Mouse (Mus musculus): ENCODE measurements around the gene Cds2. TPM values are rescaled to one million over a fixed set of nuclear protein-coding genes. Genes with fewer than 3 reads are reported as not detected.

Gene Cds2
- polyA plus RNA-seq, 1 experiment from 2014 or later = 41.8 TPM

DNA sequence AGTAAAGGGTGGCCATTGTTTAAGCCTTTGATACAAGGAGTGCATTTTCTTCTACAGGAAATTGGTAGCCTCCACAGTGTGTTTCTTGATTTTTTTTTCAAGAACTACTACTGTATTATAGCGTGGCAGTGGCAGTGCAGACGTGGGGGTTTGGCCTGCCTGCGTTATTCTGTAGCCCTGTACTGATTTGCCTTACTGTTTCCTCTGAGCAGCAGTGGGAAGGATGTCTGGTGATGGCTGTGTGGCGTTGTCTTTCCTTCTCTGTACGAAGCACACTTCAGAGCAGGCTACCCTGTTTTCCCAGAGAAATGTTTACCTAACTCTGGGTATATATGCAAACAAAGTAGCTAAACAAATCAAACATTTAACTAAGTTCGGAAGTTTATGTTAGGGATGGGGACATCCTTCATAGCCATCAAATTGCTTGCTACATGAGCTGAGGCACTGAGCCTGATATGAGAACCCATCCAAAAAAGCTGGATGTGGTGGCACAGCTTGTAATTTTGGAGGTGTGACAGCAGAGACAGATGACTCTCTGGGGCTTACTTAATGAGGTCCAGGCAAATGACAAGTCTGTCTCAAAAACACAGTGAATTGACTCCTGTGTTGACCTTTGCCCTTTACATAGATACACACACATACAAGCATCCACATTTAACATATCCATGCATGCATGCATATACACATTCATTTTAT lies 9.9 kb downstream of the Cds2 start:
- Histone ChIP-seq H3K9me3 (no peaks in the 10 kb centered on the region), H3K4me3 (no peak overlapping the region), H3K36me3 (replicated peaks) (no peaks in the 10 kb centered on the region), H3K27me3 (replicated peaks) (no peaks in the 10 kb centered on the region), H3K4me2 (no peak overlapping the region), H3K27ac (no peak overlapping the region), H3K9ac (no peak overlapping the region), H3K4me1 (no peaks in the 10 kb centered on the region)
- 70% methylated on average over 6 of the region's 6 CpGs for WGBS
- ATAC-seq (replicated peaks) = no peak

DNA sequence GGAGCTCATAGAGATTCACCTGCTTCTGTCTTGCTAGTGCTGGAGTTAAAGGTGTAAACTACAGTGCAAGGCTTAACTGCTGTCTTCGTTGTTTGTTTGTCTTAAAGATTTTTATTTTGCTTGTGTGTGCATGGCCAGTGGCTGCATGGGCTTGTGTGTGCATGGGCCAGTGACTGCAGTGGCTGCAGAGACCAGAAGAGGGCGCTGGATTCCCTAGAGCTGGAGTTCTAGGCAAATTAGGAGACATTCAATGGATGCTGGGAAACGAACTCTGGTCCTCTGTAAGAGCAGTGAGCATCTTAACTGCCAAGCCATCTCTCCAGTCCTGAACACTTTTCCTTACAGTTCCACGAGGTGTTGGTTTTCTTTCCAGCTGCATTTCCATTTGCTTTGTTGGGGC lies 12.6 kb downstream of the Cds2 start:
- no peak overlapping the region for H3K9ac ChIP-seq
- H3K27me3 ChIP-seq (replicated peaks) = no peaks in the 10 kb centered on the region
- H3K36me3 ChIP-seq (replicated peaks) = no peaks in the 10 kb centered on the region

DNA sequence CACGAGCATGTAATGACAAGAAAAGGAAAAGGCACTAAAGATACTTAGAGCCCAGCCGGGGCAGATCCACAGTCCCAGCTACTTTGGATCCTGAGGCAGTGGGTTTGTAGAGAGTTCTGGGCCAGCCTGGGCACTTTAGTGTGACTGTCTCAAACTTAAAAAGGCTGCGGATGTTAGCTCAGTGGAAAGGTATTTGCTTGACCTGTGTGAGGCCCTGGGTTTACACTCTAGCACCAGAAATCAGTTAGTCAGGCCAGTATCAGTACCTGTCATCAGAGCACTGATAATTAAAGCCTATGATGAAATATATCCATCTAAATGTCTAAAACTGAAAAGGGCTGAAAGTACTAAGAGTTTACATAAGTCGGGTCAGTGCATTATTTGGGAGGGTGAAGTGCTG lies 13.3 kb downstream of the Cds2 start:
- Histone ChIP-seq H3K4me3 (no peak overlapping the region), H3K27ac (no peak overlapping the region), H3K27me3 (replicated peaks) (no peaks in the 10 kb centered on the region), H3K4me1 (no peaks in the 10 kb centered on the region), H3K9ac (no peak overlapping the region), H3K9me3 (no peaks in the 10 kb centered on the region), H3K36me3 (replicated peaks) (no peaks in the 10 kb centered on the region), H3K4me2 (no peak overlapping the region)
- ATAC-seq (replicated peaks) = no peak
- 88% methylated on average over 4 of the region's 4 CpGs for WGBS

More for the DNA sequence above, 12.6 kb downstream of the Cds2 start:
- H3K9me3 ChIP-seq = no peaks in the 10 kb centered on the region
- H3K4me1 ChIP-seq = no peaks in the 10 kb centered on the region
- H3K4me3 ChIP-seq = no peak overlapping the region
- no peak overlapping the region for H3K27ac ChIP-seq
- no peak overlapping the region for H3K4me2 ChIP-seq
- WGBS = 76% methylated on average over 4 of the region's 4 CpGs
- ATAC-seq (replicated peaks) = no peak

DNA sequence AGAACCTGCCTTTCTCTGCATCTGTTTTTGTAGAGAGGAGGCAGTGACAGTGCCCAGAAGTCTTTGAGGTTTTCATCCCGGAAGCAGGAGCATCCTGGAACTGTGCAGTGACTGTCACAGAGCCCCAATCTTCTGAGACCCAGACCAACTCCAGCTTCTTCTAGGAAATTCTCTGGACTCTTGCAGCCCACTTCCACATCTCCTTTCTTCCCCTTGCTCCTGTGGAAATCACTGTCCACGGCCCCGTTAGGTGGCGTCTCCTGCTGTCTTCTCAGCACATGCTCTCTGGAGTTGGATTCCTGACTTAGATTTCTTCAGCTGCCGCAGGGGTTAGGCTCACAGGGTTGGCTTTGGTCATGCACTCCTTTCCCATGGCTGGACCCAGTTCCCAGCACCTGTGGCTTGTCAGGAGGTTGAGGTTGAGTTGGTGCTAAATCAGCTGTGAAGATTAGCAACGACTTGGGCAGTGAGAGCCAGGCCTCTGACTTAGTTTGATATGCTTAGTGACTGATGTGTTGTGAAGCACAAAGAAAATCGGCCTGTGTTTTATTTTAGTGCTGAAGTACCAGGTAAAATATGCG lies 15.4 kb downstream of the Cds2 start:
- H3K4me1 ChIP-seq = peaks cover 16% of the 10 kb centered on the region
- no peaks in the 10 kb centered on the region for H3K27me3 ChIP-seq (replicated peaks)
- WGBS = 67% methylated on average over 8 of the region's 8 CpGs
- ATAC-seq (replicated peaks) = no peak
- H3K36me3 ChIP-seq (replicated peaks) = no peaks in the 10 kb centered on the region
- no peaks in the 10 kb centered on the region for H3K9me3 ChIP-seq
- no peak overlapping the region for H3K27ac ChIP-seq
- no peak overlapping the region for H3K4me3 ChIP-seq
- no peak overlapping the region for H3K4me2 ChIP-seq
- H3K9ac ChIP-seq = no peak overlapping the region

DNA sequence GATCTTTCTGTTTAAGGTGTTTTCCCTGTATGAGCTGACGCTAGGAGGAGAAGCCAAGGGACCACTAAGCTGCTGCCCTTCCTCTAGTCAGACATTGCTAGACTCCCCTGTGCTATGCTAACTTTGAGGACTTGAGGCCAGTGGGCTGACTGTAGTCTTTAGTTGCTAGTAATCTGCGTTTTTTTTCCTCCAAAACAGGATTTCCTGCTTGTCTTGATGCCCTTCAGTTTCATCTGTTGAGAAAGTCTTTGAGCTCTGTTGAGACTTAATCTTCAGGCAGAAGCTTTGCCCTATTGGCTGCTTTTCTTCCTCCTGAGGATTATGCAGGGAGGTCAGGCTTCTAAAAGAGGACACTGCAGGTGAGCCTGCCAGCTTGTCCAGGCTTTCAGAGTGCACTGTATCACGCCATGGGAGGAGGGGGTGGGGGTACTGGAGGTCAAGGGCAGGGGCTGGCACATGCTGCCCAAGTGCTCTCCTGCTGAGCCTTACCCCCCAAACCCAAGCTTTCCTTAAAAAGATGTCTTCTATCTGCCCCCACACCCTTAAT lies 16.5 kb downstream of the Cds2 start:
- Histone ChIP-seq H3K9me3 (no peaks in the 10 kb centered on the region), H3K27ac (no peak overlapping the region), H3K36me3 (replicated peaks) (no peaks in the 10 kb centered on the region), H3K27me3 (replicated peaks) (no peaks in the 10 kb centered on the region), H3K4me3 (no peak overlapping the region), H3K4me1 (peaks cover 24% of the 10 kb centered on the region), H3K4me2 (no peak overlapping the region), H3K9ac (no peak overlapping the region)
- ATAC-seq (replicated peaks) = no peak
- WGBS = 40% methylated on average over 3 of the region's 3 CpGs

DNA sequence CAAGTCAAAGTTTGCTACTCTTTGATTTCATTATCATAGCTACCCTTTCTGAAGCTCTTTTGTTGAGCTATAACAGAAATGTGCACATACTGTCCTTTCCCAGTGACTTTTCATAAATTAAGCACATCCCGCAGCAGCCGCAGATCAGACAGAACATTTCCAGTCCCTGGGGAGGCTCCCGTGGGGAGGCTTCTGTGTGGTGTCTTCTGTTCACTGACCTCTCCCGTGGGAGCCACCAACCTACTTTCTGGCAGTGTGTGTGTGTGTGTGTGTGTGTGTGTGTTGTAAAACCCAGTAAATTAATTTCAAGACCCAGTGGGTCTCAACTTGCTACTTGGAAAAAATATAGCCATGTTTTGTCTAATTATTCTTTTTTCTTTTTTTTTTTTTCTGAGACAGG lies 17.0 kb downstream of the Cds2 start:
- ATAC-seq (replicated peaks) = no peak
- Histone ChIP-seq H3K27me3 (replicated peaks) (no peaks in the 10 kb centered on the region), H3K9ac (no peak overlapping the region), H3K4me1 (peaks cover 24% of the 10 kb centered on the region), H3K4me3 (no peak overlapping the region), H3K4me2 (no peak overlapping the region), H3K27ac (no peak overlapping the region), H3K9me3 (no peaks in the 10 kb centered on the region), H3K36me3 (replicated peaks) (no peaks in the 10 kb centered on the region)
- 62% methylated on average over 4 of the region's 4 CpGs for WGBS

DNA sequence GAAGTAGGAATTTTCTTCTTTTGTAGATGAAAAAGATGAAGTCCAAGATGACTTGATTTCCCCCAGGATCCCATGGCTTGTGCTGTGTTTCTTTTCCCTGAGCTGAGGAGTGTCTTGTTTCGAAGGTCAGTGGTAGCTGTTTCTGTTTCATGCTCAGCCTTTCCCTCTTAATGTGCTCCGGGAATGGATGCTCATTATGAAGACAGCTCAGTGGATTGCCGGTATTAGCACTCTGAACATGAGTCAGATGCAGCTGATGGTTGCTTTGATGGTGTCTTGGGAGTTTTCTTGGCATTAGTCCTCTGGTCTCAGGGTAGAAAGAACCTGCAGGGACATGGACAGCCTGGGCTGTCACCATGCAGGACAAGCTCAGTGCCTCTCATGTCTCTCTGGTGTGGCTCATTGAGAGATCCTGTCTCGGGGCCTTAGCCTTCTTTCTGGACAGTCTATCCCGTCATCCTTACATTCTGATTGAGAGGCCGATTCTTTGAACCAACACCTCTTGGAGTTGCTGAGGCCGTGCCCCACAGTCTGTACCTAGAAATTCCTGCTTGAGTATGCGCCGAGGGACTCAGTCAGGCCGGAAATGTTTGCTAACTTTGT lies 17.7 kb downstream of the Cds2 start:
- H3K36me3 ChIP-seq (replicated peaks) = no peaks in the 10 kb centered on the region
- no peaks in the 10 kb centered on the region for H3K9me3 ChIP-seq
- 91% methylated on average over 10 of the region's 10 CpGs for WGBS
- H3K4me2 ChIP-seq = no peak overlapping the region
- H3K4me1 ChIP-seq = peaks cover 24% of the 10 kb centered on the region
- no peaks in the 10 kb centered on the region for H3K27me3 ChIP-seq (replicated peaks)
- H3K27ac ChIP-seq = no peak overlapping the region
- no peak overlapping the region for H3K4me3 ChIP-seq
- H3K9ac ChIP-seq = no peak overlapping the region
- no peak for ATAC-seq (replicated peaks)

DNA sequence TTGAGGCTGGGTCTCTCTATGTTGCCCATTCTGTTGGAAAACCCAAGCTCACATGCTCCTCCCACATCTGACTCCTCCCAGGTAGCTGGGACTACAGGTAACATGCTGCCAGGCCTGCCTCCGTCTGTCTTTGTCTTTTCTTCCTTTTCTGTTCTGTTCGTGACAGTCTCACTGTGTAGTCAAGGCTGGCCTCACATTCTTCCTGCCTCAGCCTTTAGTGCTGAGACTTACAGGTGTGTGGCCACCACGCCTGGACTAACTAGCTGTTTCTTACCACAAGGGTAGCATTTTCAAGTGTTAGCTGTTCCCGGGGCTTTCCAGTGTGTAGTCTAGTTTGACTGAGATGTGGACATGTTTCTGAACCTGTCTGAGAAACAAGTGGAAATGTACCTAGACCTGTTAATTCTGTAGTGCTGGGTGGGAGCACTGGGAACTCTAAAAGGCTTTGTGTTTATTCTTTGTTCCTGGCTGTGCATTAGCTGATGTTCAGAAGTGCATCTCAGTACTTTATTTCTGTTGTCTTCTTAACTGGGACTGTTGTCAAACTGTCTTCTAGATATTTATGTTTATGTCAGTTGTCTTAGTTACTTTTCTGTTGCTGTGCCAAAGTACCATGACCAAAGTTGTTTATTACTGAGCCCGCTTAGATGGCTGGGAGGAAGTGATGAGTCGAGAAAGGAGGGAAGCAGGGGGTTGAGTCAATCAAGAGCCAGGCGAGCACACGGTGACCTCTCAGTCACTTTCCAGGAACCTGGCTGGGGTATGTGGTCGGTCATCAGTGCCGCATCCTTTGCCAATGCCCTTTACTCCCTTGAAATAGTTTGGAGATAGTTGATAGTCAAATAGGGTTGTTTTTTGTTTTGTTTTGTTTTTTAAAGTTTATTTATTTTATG lies 18.9 kb downstream of the Cds2 start:
- no peaks in the 10 kb centered on the region for H3K27me3 ChIP-seq (replicated peaks)
- 55% methylated on average over 10 of the region's 10 CpGs for WGBS
- H3K36me3 ChIP-seq (replicated peaks) = no peaks in the 10 kb centered on the region; the same call in 1 of the 2 replicates
- no peaks in the 10 kb centered on the region for H3K9me3 ChIP-seq
- H3K27ac ChIP-seq = no peak overlapping the region
- H3K4me3 ChIP-seq = no peak overlapping the region
- no peak overlapping the region for H3K4me2 ChIP-seq
- no peak for ATAC-seq (replicated peaks)
- H3K9ac ChIP-seq = no peak overlapping the region
- H3K4me1 ChIP-seq = peaks cover 24% of the 10 kb centered on the region

DNA sequence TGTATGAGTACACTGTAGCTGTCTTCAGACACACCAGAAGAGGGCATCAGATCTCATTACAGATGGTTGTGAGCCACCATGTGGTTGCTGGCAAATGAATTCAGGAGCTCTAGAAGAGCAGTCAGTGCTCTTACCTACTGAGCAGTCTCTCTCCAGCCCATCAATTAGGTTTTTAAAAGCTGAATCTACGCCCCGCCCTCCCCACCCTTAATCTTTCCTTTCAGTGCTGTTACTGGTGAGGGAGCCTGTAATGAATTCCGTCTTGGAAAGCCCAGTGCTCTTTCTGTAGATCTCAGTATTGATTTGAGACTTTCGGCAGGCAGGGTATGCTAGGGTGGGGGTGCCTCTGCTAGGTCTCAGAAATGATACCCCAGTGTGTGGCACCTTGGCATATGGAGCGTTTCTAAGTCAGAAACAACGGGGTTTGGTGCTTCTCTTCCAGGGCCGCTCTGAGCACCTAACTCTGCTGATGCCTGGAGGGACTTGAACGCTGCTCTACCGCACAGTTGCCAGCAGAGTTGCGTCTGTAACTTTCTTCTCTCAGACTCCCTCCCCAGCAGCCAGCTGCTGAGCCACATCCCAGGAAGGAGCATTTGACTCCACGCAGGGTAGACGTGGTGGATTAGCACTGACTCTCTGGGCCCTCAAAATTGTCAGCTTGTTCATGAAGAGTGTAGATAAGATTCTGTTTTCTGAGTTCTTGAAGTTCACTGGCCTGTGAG lies 19.7 kb downstream of the Cds2 start:
- Histone ChIP-seq H3K4me3 (no peak overlapping the region), H3K4me1 (peaks cover 24% of the 10 kb centered on the region), H3K36me3 (replicated peaks) (no peaks in the 10 kb centered on the region; the same call in 1 of the 2 replicates), H3K9me3 (0 out of 2 replicates have a peak, but pooled peaks cover under 1% of the 10 kb centered on the region), H3K27ac (no peak overlapping the region), H3K4me2 (no peak overlapping the region), H3K27me3 (replicated peaks) (no peaks in the 10 kb centered on the region), H3K9ac (no peak overlapping the region)
- peak; percentile 28; the same call in 1 of the 2 replicates for ATAC-seq (replicated peaks)
- 8% methylated on average over 12 of the region's 12 CpGs for WGBS

DNA sequence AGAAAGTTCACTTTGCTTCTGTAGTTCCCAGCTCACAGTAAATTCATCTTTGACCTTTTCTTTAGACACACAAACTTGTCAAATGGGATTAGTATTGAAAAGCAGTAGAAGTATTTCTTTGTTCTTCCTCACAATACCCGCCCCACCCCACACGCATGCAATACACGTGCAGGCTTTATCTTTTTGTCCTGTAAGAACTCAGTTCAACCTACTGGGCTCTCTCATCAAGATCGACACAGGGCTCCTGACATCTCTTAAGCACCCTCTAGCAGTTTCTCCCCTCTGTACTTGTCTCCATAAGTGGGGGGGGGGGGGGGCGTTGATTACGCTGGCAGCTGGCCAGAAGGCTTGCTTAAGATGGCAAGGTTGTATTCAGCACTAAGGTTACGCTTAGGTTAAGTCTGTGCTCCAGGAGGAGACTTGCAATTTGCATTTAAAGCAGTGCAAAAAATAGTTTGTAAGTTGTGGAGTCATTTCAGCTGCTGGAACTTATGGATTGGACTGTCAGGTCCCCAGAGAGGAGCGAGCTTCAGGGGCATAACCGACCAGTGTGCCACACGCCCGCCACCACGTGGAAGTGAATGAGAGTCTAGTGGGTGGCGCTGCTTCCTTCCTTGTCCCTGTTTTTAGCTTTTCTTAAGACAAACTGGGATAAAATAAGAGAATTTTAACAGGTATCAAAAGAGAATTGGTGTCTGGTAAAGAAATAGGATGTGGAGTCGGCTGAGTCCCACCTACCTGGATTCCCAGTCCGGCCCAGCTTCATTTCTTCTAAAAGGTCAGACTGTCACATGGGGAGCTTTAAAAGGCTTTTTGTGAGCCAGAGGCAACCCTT lies 20.5 kb downstream of the Cds2 start:
- Histone ChIP-seq H3K4me2 (no peak overlapping the region), H3K9me3 (0 out of 2 replicates have a peak, but pooled peaks cover 2% of the 10 kb centered on the region), H3K4me1 (peaks cover 24% of the 10 kb centered on the region), H3K27me3 (replicated peaks) (no peaks in the 10 kb centered on the region), H3K27ac (no peak overlapping the region), H3K36me3 (replicated peaks) (no peaks in the 10 kb centered on the region; the same call in 1 of the 2 replicates), H3K4me3 (no peak overlapping the region), H3K9ac (no peak overlapping the region)
- WGBS = 32% methylated on average over 15 of the region's 15 CpGs
- 0 out of 2 replicates have a peak, but pooled peaks have one; percentile 29 for ATAC-seq (replicated peaks)

All from midbrain, embryonic 15.5 days (tissue).